Mouse (Mus musculus) thymus, adult 2 months (tissue): ENCODE data around the gene Ddah1. TPM values are rescaled to one million over a fixed set of nuclear protein-coding genes. Genes with fewer than 3 reads are reported as not detected.

Experiments
- DNase-seq: peaks from one replicate; pipeline ENCODE4 v3.0.0; 2021
- H3K27ac ChIP-seq: fragments of 200-500 bp; 2 replicates; pipeline ENCODE4 v1.5.1; 2012; ENCODE audit warnings: low read length, control low read depth; ENCODE audit not compliant: control insufficient read depth, insufficient read depth
- H3K27me3 ChIP-seq: fragments of 200-500 bp; 2 replicates; pipeline ENCODE4 v1.6.1; 2012; ENCODE audit warnings: mild to moderate bottlenecking, low read length, moderate library complexity, mixed read lengths; ENCODE audit not compliant: control insufficient read depth, insufficient read depth
- H3K36me3 ChIP-seq: fragments of 200-500 bp; 2 replicates; pipeline ENCODE4 v1.6.1; 2012; ENCODE audit warnings: mild to moderate bottlenecking, low read length, moderate library complexity; ENCODE audit not compliant: control insufficient read depth, insufficient read depth
- H3K4me1 ChIP-seq: fragments of 200-500 bp; replicated peaks from 2 replicates; pipeline ENCODE4 v1.6.1; 2012; ENCODE audit warnings: low read length; ENCODE audit not compliant: control insufficient read depth, insufficient read depth
- H3K4me3 ChIP-seq: fragments of 200-500 bp; 2 replicates; pipeline ENCODE4 v1.5.1; 2012; ENCODE audit warnings: mild to moderate bottlenecking, low read length, control low read depth, moderate library complexity; ENCODE audit not compliant: control insufficient read depth, insufficient read depth
- CTCF ChIP-seq: fragments of 200-500 bp; IDR thresholded peaks from 2 replicates; pipeline ENCODE4 v1.5.1; 2012; ENCODE audit warnings: mild to moderate bottlenecking, control low read depth, low read length, moderate library complexity, borderline replicate concordance; ENCODE audit not compliant: control insufficient read depth, poor library complexity, insufficient read depth; ENCODE audit errors: extremely low read depth
- POLR2A ChIP-seq: fragments of 200-500 bp; IDR thresholded peaks from 2 replicates; pipeline ENCODE4 v1.6.1; 2012; ENCODE audit warnings: mild to moderate bottlenecking, low read length, control low read depth, moderate library complexity; ENCODE audit not compliant: control insufficient read depth, poor library complexity, insufficient read depth; ENCODE audit errors: extremely low read depth
- WGBS: fragments of 180-500 bp; shearing (Covaris S2); methylation state at CpG from one replicate; pipeline ENCODE4 v1.1.7; 2018; 5-methylcytosine and 5-hydroxymethylcytosine counted together
- polyA plus RNA-seq: library from polyadenylated mRNA; depleted of rRNA; stranded (reverse); fragments of >200 nt; gene quantifications from 2 replicates; pipeline ENCODE4 v1.2.3, GENCODE M21; 2012

Ddah1 gene
- polyA plus RNA-seq, 1 experiment = 2.9 TPM

- Histone ChIP-seq H3K4me3 (no peak overlapping the region), H3K27me3 (no peaks in the 10 kb centered on the region), H3K4me1 (no peaks in the 10 kb centered on the region), H3K36me3 (no peaks in the 10 kb centered on the region), H3K27ac (no peak overlapping the region)
- no peak for TF ChIP-seq POLR2A
- TF ChIP-seq CTCF = no peak
- 93% methylated on average over 4 of the region's 4 CpGs for WGBS
- DNase-seq = no peak
Observed at GRCm38 (mm10) chr3:145853713-145854112, 95.2 kb downstream of the Ddah1 start.

- Histone ChIP-seq H3K27ac (no peak overlapping the region), H3K36me3 (no peaks in the 10 kb centered on the region), H3K4me3 (no peak overlapping the region), H3K27me3 (no peaks in the 10 kb centered on the region), H3K4me1 (no peaks in the 10 kb centered on the region)
- TF ChIP-seq POLR2A (no peak), CTCF (no peak)
- WGBS = 82% methylated on average over 5 of the region's 5 CpGs
- no peak for DNase-seq
Observed at GRCm38 (mm10) chr3:145854427-145854826, 96.0 kb downstream of the Ddah1 start.

- no peaks in the 10 kb centered on the region for H3K27me3 ChIP-seq
- no peaks in the 10 kb centered on the region for H3K4me1 ChIP-seq
- no peaks in the 10 kb centered on the region for H3K36me3 ChIP-seq
- no peak overlapping the region for H3K27ac ChIP-seq
- WGBS = 93% methylated on average over 6 of the region's 6 CpGs
- H3K4me3 ChIP-seq = no peak overlapping the region
- TF ChIP-seq POLR2A = no peak
- no peak for TF ChIP-seq CTCF
- DNase-seq = no peak
Observed at GRCm38 (mm10) chr3:145855299-145855698, 96.8 kb downstream of the Ddah1 start.

- TF ChIP-seq POLR2A (no peak), CTCF (no peak)
- 95% methylated on average over 5 of the region's 5 CpGs for WGBS
- H3K27ac ChIP-seq = no peak overlapping the region
- no peak for DNase-seq
- no peaks in the 10 kb centered on the region for H3K36me3 ChIP-seq
- no peak overlapping the region for H3K4me3 ChIP-seq
- no peaks in the 10 kb centered on the region for H3K27me3 ChIP-seq
- no peaks in the 10 kb centered on the region for H3K4me1 ChIP-seq
Observed at GRCm38 (mm10) chr3:145858388-145858787, 99.9 kb downstream of the Ddah1 start.

GRCm38 (mm10) chr3:145862521-145862920, 104.0 kb downstream of the Ddah1 start:
- DNase-seq = no peak
- Histone ChIP-seq H3K36me3 (no peaks in the 10 kb centered on the region), H3K4me3 (no peak overlapping the region), H3K4me1 (no peaks in the 10 kb centered on the region), H3K27ac (no peak overlapping the region), H3K27me3 (no peaks in the 10 kb centered on the region)
- no peak for TF ChIP-seq CTCF
- TF ChIP-seq POLR2A = no peak
- 84% methylated on average over 4 of the region's 4 CpGs for WGBS

- no peak overlapping the region for H3K27ac ChIP-seq
- no peaks in the 10 kb centered on the region for H3K36me3 ChIP-seq
Observed at GRCm38 (mm10) chr3:145864033-145864712, 105.7 kb downstream of the Ddah1 start.

More at GRCm38 (mm10) chr3:145864033-145864712, 105.7 kb downstream of the Ddah1 start:
- Histone ChIP-seq H3K27me3 (no peaks in the 10 kb centered on the region), H3K4me3 (no peak overlapping the region), H3K4me1 (no peaks in the 10 kb centered on the region)
- TF ChIP-seq CTCF (no peak), POLR2A (no peak)
- DNase-seq = no peak
- 78% methylated on average over 8 of the region's 8 CpGs for WGBS
